Mouse (Mus musculus): ENCODE data around the gene Vmn1r118. TPM values are rescaled to one million over a fixed set of nuclear protein-coding genes. Genes with fewer than 3 reads are reported as not detected.
"Not testable (repeated sequence)": the region's sequence is repeated elsewhere in the genome, so short reads cannot be mapped to it uniquely, and the experiment has no call there.

Gene Vmn1r118
- polyA plus RNA-seq (2014; fragmentation: Nextera tagmentation; extraction: Ambion mirVana) = not detected in 2 replicates

- not testable (repeated sequence) for H3K9me3 ChIP-seq (ENCODE audit: control insufficient read depth, low read length); H3K4me1 ChIP-seq (ENCODE audit: control insufficient read depth, insufficient read depth, low read length); H3K4me3 ChIP-seq (ENCODE audit: low read depth, low read length); H3K27ac ChIP-seq (replicated peaks; ENCODE audit: low read depth, low read length); H3K9ac ChIP-seq (ENCODE audit: low read length); ATAC-seq (ENCODE audit: insufficient number of reproducible peaks, low FRiP score, low TSS enrichment, low read depth); DNase-seq (ENCODE audit: low spot score); H3K27me3 ChIP-seq (ENCODE audit: control insufficient read depth, insufficient read depth, low read length); H3K36me3 ChIP-seq (ENCODE audit: control insufficient read depth, insufficient read depth, low read length); H3K4me2 ChIP-seq (ENCODE audit: low read depth, severe bottlenecking)
- WGBS = no CpG with 5 or more reads among the region's 2 CpGs
These were observed at the start of gene Vmn1r118 for GRCm38 (mm10) chr7:20912247-20912646. Vmn1r118 (minus strand) TSS chr7:20912347.

- H3K9me3 ChIP-seq (ENCODE audit: control insufficient read depth, low read length); H3K4me1 ChIP-seq (ENCODE audit: control insufficient read depth, insufficient read depth, low read length); H3K4me3 ChIP-seq (ENCODE audit: low read depth, low read length); DNase-seq (ENCODE audit: low spot score); H3K36me3 ChIP-seq (ENCODE audit: control insufficient read depth, insufficient read depth, low read length); H3K9ac ChIP-seq (ENCODE audit: low read length); H3K4me2 ChIP-seq (ENCODE audit: low read depth, severe bottlenecking); H3K27me3 ChIP-seq (ENCODE audit: control insufficient read depth, insufficient read depth, low read length); H3K27ac ChIP-seq (replicated peaks; ENCODE audit: low read depth, low read length); ATAC-seq (ENCODE audit: insufficient number of reproducible peaks, low FRiP score, low TSS enrichment, low read depth): not testable (repeated sequence)
- no CpG with 5 or more reads among the region's 2 CpGs for WGBS
These were observed 28.1 kb downstream of the Vmn1r118 start, which contains the start of gene Vmn1r117 for GRCm38 (mm10) chr7:20884021-20884420. Vmn1r117 (minus strand) TSS chr7:20884121.

GRCm38 (mm10) chr7:20871956-20872355 is 40.2 kb downstream of the Vmn1r118 start, which contains the start of gene Vmn1r116:
Vmn1r116 (plus strand) TSS chr7:20872256.
- not testable (repeated sequence) for H3K4me1 ChIP-seq (ENCODE audit: control insufficient read depth, insufficient read depth, low read length); H3K36me3 ChIP-seq (ENCODE audit: control insufficient read depth, insufficient read depth, low read length); H3K27me3 ChIP-seq (ENCODE audit: control insufficient read depth, insufficient read depth, low read length); DNase-seq (ENCODE audit: low spot score); H3K9me3 ChIP-seq (ENCODE audit: control insufficient read depth, low read length); H3K9ac ChIP-seq (ENCODE audit: low read length); H3K4me2 ChIP-seq (ENCODE audit: low read depth, severe bottlenecking); H3K27ac ChIP-seq (replicated peaks; ENCODE audit: low read depth, low read length); ATAC-seq (ENCODE audit: insufficient number of reproducible peaks, low FRiP score, low TSS enrichment, low read depth); H3K4me3 ChIP-seq (ENCODE audit: low read depth, low read length)
- WGBS = 74% methylated on average over 3 of the region's 3 CpGs

Other genes with a start within 250 kb of the Vmn1r118 start
- gene Vmn1r107, start 243.4 kb downstream of the Vmn1r118 start, polyA plus RNA-seq (2014; fragmentation: Nextera tagmentation; extraction: Ambion mirVana) = not detected in 2 replicates
- not detected in 2 replicates for gene Vmn1r111, start 209.1 kb downstream of the Vmn1r118 start, polyA plus RNA-seq (2014; fragmentation: Nextera tagmentation; extraction: Ambion mirVana)
- gene Gm10668, start 181.7 kb downstream of the Vmn1r118 start, polyA plus RNA-seq (2014; fragmentation: Nextera tagmentation; extraction: Ambion mirVana) = not detected in 2 replicates
- gene Vmn1r112, start 141.2 kb downstream of the Vmn1r118 start, polyA plus RNA-seq (2014; fragmentation: Nextera tagmentation; extraction: Ambion mirVana) = not detected in 2 replicates
- gene Vmn1r113, start 125.1 kb downstream of the Vmn1r118 start, polyA plus RNA-seq (2014; fragmentation: Nextera tagmentation; extraction: Ambion mirVana) = not detected in 2 replicates
- gene Vmn1r114, start 100.2 kb downstream of the Vmn1r118 start, polyA plus RNA-seq (2014; fragmentation: Nextera tagmentation; extraction: Ambion mirVana) = not detected in 2 replicates
- not detected in 2 replicates for gene Vmn1r115, start 67.4 kb downstream of the Vmn1r118 start, polyA plus RNA-seq (2014; fragmentation: Nextera tagmentation; extraction: Ambion mirVana)
- not detected in 2 replicates for gene Vmn1r116, start 40.1 kb downstream of the Vmn1r118 start, polyA plus RNA-seq (2014; fragmentation: Nextera tagmentation; extraction: Ambion mirVana)
- gene Vmn1r117, start 28.2 kb downstream of the Vmn1r118 start, polyA plus RNA-seq (2014; fragmentation: Nextera tagmentation; extraction: Ambion mirVana) = not detected in 2 replicates
- gene Vmn1r119, start 100.1 kb upstream of the Vmn1r118 start, polyA plus RNA-seq (2014; fragmentation: Nextera tagmentation; extraction: Ambion mirVana) = not detected in 2 replicates
- not detected in 2 replicates for gene Vmn1r120, start 141.4 kb upstream of the Vmn1r118 start, polyA plus RNA-seq (2014; fragmentation: Nextera tagmentation; extraction: Ambion mirVana)
- not detected in 2 replicates for gene Vmn1r121, start 186.2 kb upstream of the Vmn1r118 start, polyA plus RNA-seq (2014; fragmentation: Nextera tagmentation; extraction: Ambion mirVana)
- gene Vmn1r122, start 221.8 kb upstream of the Vmn1r118 start, polyA plus RNA-seq (2014; fragmentation: Nextera tagmentation; extraction: Ambion mirVana) = not detected in 2 replicates
- not detected in 2 replicates for gene Vmn1r123, start 249.8 kb upstream of the Vmn1r118 start, polyA plus RNA-seq (2014; fragmentation: Nextera tagmentation; extraction: Ambion mirVana)